10 mouse cellular contexts compared by ENCODE assay signal in genomic region chr16:5222140-5222539, GRCm38 (mm10). TPM values are rescaled to one million over a fixed set of nuclear protein-coding genes. Genes with fewer than 3 reads are reported as not detected.
DNase-seq lines count a peak whose midpoint lies in the region; ATAC-seq lines count a peak whose summit lies in the region.
"Had no signal": no experiment of that assay in that cellular context is flagged by ENCODE, and none has a peak within 500 bp of the region (broad histone marks: within the 10 kb centered on the region; RNA-seq: fewer than 3 reads in every experiment).

TSS of gene AU021092 (minus strand) at chr16:5222299.

- WGBS in midbrain, embryonic 15.5 days = 85% methylated on average over 6 of the region's 6 CpGs
- WGBS in midbrain, embryonic 11.5 days = 78% methylated on average over 6 of the region's 6 CpGs
- WGBS in neural tube, embryonic 14.5 days = 79% methylated on average over 6 of the region's 6 CpGs

- no peaks in the 10 kb centered on the region for H3K36me3 ChIP-seq in midbrain, embryonic 15.5 days (replicated peaks)
- H3K36me3 ChIP-seq in midbrain, embryonic 11.5 days (ENCODE audit: control insufficient read depth, insufficient read depth, low read length) = no peaks in the 10 kb centered on the region
- no peaks in the 10 kb centered on the region for H3K36me3 ChIP-seq in neural tube, embryonic 14.5 days (ENCODE audit: control insufficient read depth, insufficient read depth, low read length)
- H3K36me3 ChIP-seq: limb, embryonic 15.5 days had no signal

- H3K4me3 ChIP-seq in midbrain, embryonic 15.5 days = no peak within 1 kb of the TSS
- H3K4me3 ChIP-seq in midbrain, embryonic 11.5 days (ENCODE audit: low read depth, low read length) = no peak within 1 kb of the TSS
- H3K4me3 ChIP-seq in neural tube, embryonic 14.5 days (ENCODE audit: low read depth, low read length) = no peak within 1 kb of the TSS
- H3K4me3 ChIP-seq: limb, embryonic 15.5 days had no signal

- no peak within 1 kb of the TSS for H3K4me2 ChIP-seq in midbrain, embryonic 15.5 days
- no peak within 1 kb of the TSS for H3K4me2 ChIP-seq in midbrain, embryonic 11.5 days
- no peak within 1 kb of the TSS for H3K4me2 ChIP-seq in neural tube, embryonic 14.5 days (ENCODE audit: low read depth, low read length)
- H3K4me2 ChIP-seq: limb, embryonic 15.5 days had no signal

- no peak for ATAC-seq in midbrain, embryonic 15.5 days (replicated peaks)
- ATAC-seq in midbrain, embryonic 11.5 days (ENCODE audit: low FRiP score) = no peak
- no peak for ATAC-seq in neural tube, embryonic 14.5 days (ENCODE audit: low read depth)
- no peak for ATAC-seq in cerebellum, adult (ENCODE audit: insufficient number of reproducible peaks, low FRiP score, low TSS enrichment)

- H3K27ac ChIP-seq in midbrain, embryonic 15.5 days = 0 out of 2 replicates have a peak within 1 kb of the TSS, but pooled peaks have one; percentile 29
- H3K27ac ChIP-seq in midbrain, embryonic 11.5 days (ENCODE audit: low read depth, low read length) = no peak within 1 kb of the TSS
- no peak within 1 kb of the TSS for H3K27ac ChIP-seq in neural tube, embryonic 14.5 days (ENCODE audit: low read depth, low read length)
- H3K27ac ChIP-seq: limb, embryonic 15.5 days had no signal

- H3K9me3 ChIP-seq in midbrain, embryonic 15.5 days = no peaks in the 10 kb centered on the region
- no peaks in the 10 kb centered on the region for H3K9me3 ChIP-seq in midbrain, embryonic 11.5 days (ENCODE audit: control insufficient read depth, low read length)
- no peaks in the 10 kb centered on the region for H3K9me3 ChIP-seq in neural tube, embryonic 14.5 days (ENCODE audit: control insufficient read depth, low read length)
- H3K9me3 ChIP-seq: limb, embryonic 15.5 days had no signal

- no peak within 1 kb of the TSS for H3K9ac ChIP-seq in midbrain, embryonic 15.5 days
- H3K9ac ChIP-seq in midbrain, embryonic 11.5 days (ENCODE audit: low read length) = no peak within 1 kb of the TSS
- H3K9ac ChIP-seq in neural tube, embryonic 14.5 days (replicated peaks; ENCODE audit: low read depth, low read length) = no peak within 1 kb of the TSS
- H3K9ac ChIP-seq: limb, embryonic 15.5 days had no signal

- H3K4me1 ChIP-seq in midbrain, embryonic 15.5 days = no peaks in the 10 kb centered on the region
- H3K4me1 ChIP-seq in midbrain, embryonic 11.5 days (ENCODE audit: control insufficient read depth, insufficient read depth, low read length) = no peaks in the 10 kb centered on the region
- no peaks in the 10 kb centered on the region for H3K4me1 ChIP-seq in neural tube, embryonic 14.5 days (ENCODE audit: control insufficient read depth, insufficient read depth, low read length)
- H3K4me1 ChIP-seq: limb, embryonic 15.5 days had no signal

- H3K27me3 ChIP-seq in midbrain, embryonic 15.5 days (replicated peaks) = peaks cover 3% of the 10 kb centered on the region; the same call in 1 of the 2 replicates
- H3K27me3 ChIP-seq in midbrain, embryonic 11.5 days (ENCODE audit: control insufficient read depth, insufficient read depth, low read length) = no peaks in the 10 kb centered on the region
- no peaks in the 10 kb centered on the region for H3K27me3 ChIP-seq in neural tube, embryonic 14.5 days (ENCODE audit: control insufficient read depth, insufficient read depth, low read length)

- no peak for DNase-seq in midbrain, embryonic 11.5 days (ENCODE audit: low spot score, missing footprints)
- no peak for DNase-seq in gonadal fat pad, adult 2 months (ENCODE audit: low read depth)
- DNase-seq in kidney, adult 9 months = peak; percentile 58
- DNase-seq in urinary bladder, postnatal 36 days (ENCODE audit: low spot score in 2 of 2) = no peak
- no peak for DNase-seq in spleen, postnatal 4 days (ENCODE audit: low spot score in 2 of 2)
- DNase-seq: embryo, embryonic 11 days had no signal

RNA-seq across cellular contexts. Expression of gene AU021092, which starts in this region (rescaled TPM):
- 14.8 and 15.9 TPM in 2 replicates for polyA plus RNA-seq in midbrain, embryonic 15.5 days (2015; fragmentation: Nextera tagmentation; extraction: Ambion mirVana)
- 5.4 and 5.8 TPM in 2 replicates for polyA plus RNA-seq in midbrain, embryonic 11.5 days (2014; fragmentation: Nextera tagmentation; extraction: Ambion mirVana)
- polyA plus RNA-seq in gonadal fat pad, adult 2 months (2012; rRNA removed) = 13.1 and 15.2 TPM in 2 replicates
- 13.0 and 14.2 TPM in 2 replicates for polyA plus RNA-seq in neural tube, embryonic 14.5 days (2014; fragmentation: Nextera tagmentation; extraction: Ambion mirVana)
